Comparison of ENCODE assay signal across 8 mouse cellular contexts in the genomic region with DNA sequence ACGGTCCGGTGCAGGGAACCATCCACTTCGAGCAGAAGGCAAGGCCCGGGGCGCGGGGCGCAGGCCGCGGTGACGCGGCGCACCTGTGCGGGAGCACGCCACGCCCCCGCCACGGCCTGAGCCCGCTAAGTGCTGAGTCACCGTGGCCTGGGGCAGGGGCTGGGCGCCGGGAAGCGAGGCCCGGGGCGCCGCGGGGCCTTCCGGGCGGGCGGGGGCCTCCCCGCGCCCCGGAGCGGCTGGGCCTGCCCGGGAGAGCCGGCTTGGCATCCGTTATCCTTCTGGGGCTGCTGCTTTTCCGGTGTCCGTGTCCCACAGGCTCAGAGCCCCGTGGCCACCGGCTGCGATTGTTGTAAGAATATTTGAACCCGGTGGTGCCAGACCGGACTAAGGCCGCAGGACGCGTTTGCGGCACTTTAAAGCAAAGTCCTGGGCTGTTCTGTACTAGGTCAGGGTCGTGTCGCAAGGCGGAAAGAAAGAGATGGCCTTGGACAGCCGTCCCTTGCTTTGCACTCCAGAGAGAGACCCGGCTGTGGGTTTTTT. TPM values are rescaled to one million over a fixed set of nuclear protein-coding genes. Genes with fewer than 3 reads are reported as not detected.
DNase-seq lines count a peak whose midpoint lies in the region; ATAC-seq lines count a peak whose summit lies in the region.

No protein-coding gene starts in this region.

- H3K9me3 ChIP-seq in kidney, embryonic 16.5 days (ENCODE audit: low read length), result no peaks in the 10 kb centered on the region
- H3K9me3 ChIP-seq in embryonic facial prominence, embryonic 14.5 days (ENCODE audit: control insufficient read depth, low read length), result no peaks in the 10 kb centered on the region
- H3K9me3 ChIP-seq in liver, embryonic 11.5 days (ENCODE audit: control insufficient read depth, low read length), result no peaks in the 10 kb centered on the region
- H3K9me3 ChIP-seq in neural tube, embryonic 13.5 days, result no peaks in the 10 kb centered on the region

- H3K36me3 ChIP-seq in kidney, embryonic 16.5 days (ENCODE audit: insufficient read depth, low read length), result peaks cover 18% of the 10 kb centered on the region
- peaks cover 29% of the 10 kb centered on the region for H3K36me3 ChIP-seq in embryonic facial prominence, embryonic 14.5 days (ENCODE audit: control insufficient read depth, insufficient read depth, low read length)
- H3K36me3 ChIP-seq in liver, embryonic 11.5 days (ENCODE audit: control insufficient read depth, insufficient read depth, low read length), result peaks cover 26% of the 10 kb centered on the region
- H3K36me3 ChIP-seq in neural tube, embryonic 13.5 days, result peaks cover 23% of the 10 kb centered on the region

- peak overlapping the region; percentile 95 for H3K9ac ChIP-seq in kidney, embryonic 16.5 days (replicated peaks; ENCODE audit: low read length)
- H3K9ac ChIP-seq in embryonic facial prominence, embryonic 14.5 days (ENCODE audit: low read depth, low read length), result peak overlapping the region; percentile 91
- H3K9ac ChIP-seq in liver, embryonic 11.5 days (ENCODE audit: low read depth, low read length), result peak overlapping the region; percentile 97
- H3K9ac ChIP-seq in neural tube, embryonic 13.5 days, result peak overlapping the region; percentile 96

- H3K27ac ChIP-seq in kidney, embryonic 16.5 days (ENCODE audit: low read length), result peak overlapping the region; percentile 91
- peak overlapping the region; percentile 93 for H3K27ac ChIP-seq in embryonic facial prominence, embryonic 14.5 days (replicated peaks; ENCODE audit: low read depth, low read length)
- peak overlapping the region; percentile 95 for H3K27ac ChIP-seq in liver, embryonic 11.5 days (ENCODE audit: low read depth, low read length)
- H3K27ac ChIP-seq in neural tube, embryonic 13.5 days (replicated peaks), result peak overlapping the region; percentile 92

- under 1% methylated on average over 23 of the region's 52 CpGs for WGBS in kidney, embryonic 16.5 days
- whole genome bisulfite sequencing in embryonic facial prominence, embryonic 14.5 days, result under 1% methylated on average over 16 of the region's 52 CpGs
- under 1% methylated on average over 52 of the region's 52 CpGs for WGBS in liver, embryonic 11.5 days
- under 1% methylated on average over 48 of the region's 52 CpGs for WGBS in neural tube, embryonic 13.5 days

- H3K4me2 ChIP-seq in kidney, embryonic 16.5 days (replicated peaks; ENCODE audit: low read depth, low read length), result peak overlapping the region; percentile 92
- H3K4me2 ChIP-seq in embryonic facial prominence, embryonic 14.5 days (ENCODE audit: low read depth, low read length), result peak overlapping the region; percentile 82
- H3K4me2 ChIP-seq in liver, embryonic 11.5 days, result peak overlapping the region; percentile 91
- peak overlapping the region; percentile 85 for H3K4me2 ChIP-seq in neural tube, embryonic 13.5 days

- no peaks in the 10 kb centered on the region for H3K27me3 ChIP-seq in kidney, embryonic 16.5 days (ENCODE audit: insufficient read depth, low read length)
- no peaks in the 10 kb centered on the region for H3K27me3 ChIP-seq in embryonic facial prominence, embryonic 14.5 days (replicated peaks; ENCODE audit: control insufficient read depth, insufficient read depth, low read length)
- H3K27me3 ChIP-seq in liver, embryonic 11.5 days (replicated peaks; ENCODE audit: control insufficient read depth, insufficient read depth, low read length), result no peaks in the 10 kb centered on the region
- H3K27me3 ChIP-seq in neural tube, embryonic 13.5 days, result no peaks in the 10 kb centered on the region

- ATAC-seq in kidney, embryonic 16.5 days (ENCODE audit: low FRiP score, low TSS enrichment), result peak; percentile 77
- ATAC-seq in embryonic facial prominence, embryonic 14.5 days (ENCODE audit: low read depth), result peak; percentile 82
- ATAC-seq in liver, embryonic 11.5 days (replicated peaks; ENCODE audit: low FRiP score), result peak; percentile 74
- peak; percentile 85 for ATAC-seq in neural tube, embryonic 13.5 days (ENCODE audit: low read depth)

- peaks cover 20% of the 10 kb centered on the region for H3K4me1 ChIP-seq in kidney, embryonic 16.5 days (ENCODE audit: insufficient read depth, low read length)
- peaks cover 12% of the 10 kb centered on the region for H3K4me1 ChIP-seq in embryonic facial prominence, embryonic 14.5 days (ENCODE audit: control insufficient read depth, insufficient read depth, low read length)
- peaks cover 30% of the 10 kb centered on the region for H3K4me1 ChIP-seq in liver, embryonic 11.5 days (replicated peaks; ENCODE audit: control insufficient read depth, insufficient read depth, low read length)
- H3K4me1 ChIP-seq in neural tube, embryonic 13.5 days (replicated peaks), result peaks cover 35% of the 10 kb centered on the region

- intact Hi-C loops in heart, postnatal 36 days (cut with DNase I), result loop anchor here (2.0 kb wide), 1 partner anchor 64 kb away; a partner anchor contains a TSS

- peak overlapping the region; percentile 95 for H3K4me3 ChIP-seq in kidney, embryonic 16.5 days (ENCODE audit: low read length)
- peak overlapping the region; percentile 91 for H3K4me3 ChIP-seq in embryonic facial prominence, embryonic 14.5 days (ENCODE audit: low read depth, low read length)
- peak overlapping the region; percentile 98 for H3K4me3 ChIP-seq in liver, embryonic 11.5 days (ENCODE audit: low read depth, low read length)
- peak overlapping the region; percentile 94 for H3K4me3 ChIP-seq in neural tube, embryonic 13.5 days

- DNase-seq in kidney, postnatal 14 days, result no peak
- peak; percentile 46 for DNase-seq in R1 (ENCODE audit: low read depth, low spot score)
- DNase-seq in embryonic facial prominence, embryonic 14.5 days (ENCODE audit: low spot score), result peak; percentile 12
- peak; percentile 53 to 72 for DNase-seq in heart, postnatal 36 days
- no peak for DNase-seq in liver, embryonic 11.5 days (ENCODE audit: low spot score)
- DNase-seq in retina, embryonic 14.5 days (ENCODE audit: low spot score), result no peak

RNA-seq across cellular contexts. Expression of a gene that starts 0.4 kb away (rescaled TPM):
- 1,053 and 1,127 TPM in 2 replicates for polyA plus RNA-seq in kidney, embryonic 16.5 days (2015; fragmentation: Nextera tagmentation; extraction: Ambion mirVana)
- polyA plus RNA-seq in embryonic facial prominence, embryonic 14.5 days (2014; fragmentation: Nextera tagmentation; extraction: Ambion mirVana), result 1,098 and 1,130 TPM in 2 replicates
- 100 to 1,000 TPM; 523 to 525 TPM for total RNA-seq in heart, postnatal 36 days (2021)
- 1,899 and 2,008 TPM in 2 replicates for polyA plus RNA-seq in liver, embryonic 11.5 days (2014; fragmentation: Nextera tagmentation; extraction: Ambion mirVana)
- polyA plus RNA-seq in neural tube, embryonic 13.5 days (2015; fragmentation: Nextera tagmentation; extraction: Ambion mirVana), result 847 and 918 TPM in 2 replicates

Comparison
In these comparisons a context has a peak if more than half of its experiments do, and no peak if none do; other contexts are left out.
1. DNase-seq: peak in R1 (single experiment), embryonic facial prominence, embryonic 14.5 days (single experiment) and heart, postnatal 36 days (2 of 2); none in kidney, postnatal 14 days (single experiment), liver, embryonic 11.5 days (single experiment) and retina, embryonic 14.5 days (single experiment).
2. Peak in every context shown above with its lines, with median percentiles within 50 percentile points of each other: ATAC-seq, H3K27ac ChIP-seq, H3K4me2 ChIP-seq, H3K4me3 ChIP-seq and H3K9ac ChIP-seq.